Mouse (Mus musculus) hindbrain, embryonic 10.5 days (tissue): ENCODE results near the gene Csnk2a1. TPM values are rescaled to one million over a fixed set of nuclear protein-coding genes. Genes with fewer than 3 reads are reported as not detected.

Experiments
- DNase-seq: peaks from one replicate; pipeline ENCODE4 v3.0.0-alpha.2; 2017; ENCODE audit warnings: low spot score
- H3K27ac ChIP-seq: fragments of 300-500 bp; sonication (generic); 2 replicates; pipeline ENCODE4 v1.5.1; 2016; ENCODE audit warnings: mild to moderate bottlenecking, moderate library complexity
- H3K27me3 ChIP-seq: fragments of 300-500 bp; sonication (generic); 2 replicates; pipeline ENCODE4 v1.6.1; 2016; ENCODE audit warnings: mild to moderate bottlenecking; ENCODE audit not compliant: poor library complexity, insufficient read depth, severe bottlenecking
- H3K36me3 ChIP-seq: fragments of 300-500 bp; sonication (generic); 2 replicates; pipeline ENCODE4 v1.6.1; 2016; ENCODE audit warnings: mild to moderate bottlenecking, moderate library complexity
- H3K4me1 ChIP-seq: fragments of 300-500 bp; sonication (generic); replicated peaks from 2 replicates; pipeline ENCODE4 v1.6.1; 2016; ENCODE audit warnings: mild to moderate bottlenecking
- H3K4me3 ChIP-seq: fragments of 300-500 bp; sonication (generic); 2 replicates; pipeline ENCODE4 v1.5.1; 2016; ENCODE audit warnings: mild to moderate bottlenecking, moderate library complexity
- H3K9me3 ChIP-seq: fragments of 300-500 bp; sonication (generic); 2 replicates; pipeline ENCODE4 v1.6.1; 2016; ENCODE audit warnings: mild to moderate bottlenecking, moderate library complexity
- WGBS: fragments of 180-500 bp; shearing (Covaris S2); methylation state at CpG from one replicate; pipeline ENCODE4 v1.1.7; 2016; 5-methylcytosine and 5-hydroxymethylcytosine counted together
- polyA plus RNA-seq: library from polyadenylated mRNA; unstranded; fragments of >200 nt; fragmentation: Nextera tagmentation; extraction: Ambion mirVana; gene quantifications from 2 replicates; pipeline ENCODE4 v1.2.1, GENCODE M21; 2016

The Csnk2a1 gene
- polyA plus RNA-seq = 83.7 and 91.3 TPM in 2 replicates

- Histone ChIP-seq H3K27me3 (no peaks in the 10 kb centered on the region), H3K4me3 (peak within 1 kb of the TSS; percentile 96), H3K9me3 (no peaks in the 10 kb centered on the region), H3K36me3 (peaks cover 22% of the 10 kb centered on the region), H3K4me1 (peaks cover 26% of the 10 kb centered on the region), H3K27ac (peak within 1 kb of the TSS; percentile 99)
- WGBS = under 1% methylated on average over 58 of the region's 58 CpGs
- peak; percentile 92 for DNase-seq
These were observed at the start of gene Csnk2a1 for GRCm38 (mm10) chr2:152226248-152227050. Csnk2a1 (plus strand) TSS chr2:152226839.

GRCm38 (mm10) chr2:152177162-152177805, 49.4 kb upstream of the Csnk2a1 start:
- no peaks in the 10 kb centered on the region for H3K9me3 ChIP-seq
- peaks cover 24% of the 10 kb centered on the region for H3K27me3 ChIP-seq
- WGBS = 10% methylated on average over 24 of the region's 24 CpGs
- H3K4me1 ChIP-seq = peaks cover 20% of the 10 kb centered on the region
- peak overlapping the region; percentile 66 for H3K27ac ChIP-seq
- peak; percentile 30 for DNase-seq
- H3K4me3 ChIP-seq = peak overlapping the region; percentile 27
- no peaks in the 10 kb centered on the region for H3K36me3 ChIP-seq

GRCm38 (mm10) chr2:152177806-152178170, 48.9 kb upstream of the Csnk2a1 start:
- Histone ChIP-seq H3K9me3 (no peaks in the 10 kb centered on the region), H3K4me3 (no peak overlapping the region), H3K36me3 (no peaks in the 10 kb centered on the region), H3K27me3 (peaks cover 24% of the 10 kb centered on the region), H3K4me1 (peaks cover 20% of the 10 kb centered on the region), H3K27ac (no peak overlapping the region)
- no peak for DNase-seq
- WGBS = 73% methylated on average over 6 of the region's 6 CpGs

- H3K27me3 ChIP-seq = peaks cover 24% of the 10 kb centered on the region
- no peak for DNase-seq
- H3K27ac ChIP-seq = no peak overlapping the region
- H3K36me3 ChIP-seq = no peaks in the 10 kb centered on the region
- H3K9me3 ChIP-seq = no peaks in the 10 kb centered on the region
- H3K4me1 ChIP-seq = peaks cover 20% of the 10 kb centered on the region
- H3K4me3 ChIP-seq = no peak overlapping the region
- WGBS = 89% methylated on average over 3 of the region's 3 CpGs
These were observed 48.3 kb upstream of the Csnk2a1 start for GRCm38 (mm10) chr2:152178345-152178744.

GRCm38 (mm10) chr2:152179301-152179700, 47.3 kb upstream of the Csnk2a1 start:
- 92% methylated on average over 2 of the region's 2 CpGs for WGBS

GRCm38 (mm10) chr2:152180323-152180722, 46.3 kb upstream of the Csnk2a1 start:
- WGBS = 66% methylated on average over 6 of the region's 6 CpGs
- H3K9me3 ChIP-seq = no peaks in the 10 kb centered on the region
- H3K36me3 ChIP-seq = no peaks in the 10 kb centered on the region
- no peak for DNase-seq
- peaks cover 24% of the 10 kb centered on the region for H3K27me3 ChIP-seq
- peaks cover 20% of the 10 kb centered on the region for H3K4me1 ChIP-seq
- H3K27ac ChIP-seq = no peak overlapping the region
- H3K4me3 ChIP-seq = no peak overlapping the region

More at GRCm38 (mm10) chr2:152179301-152179700, 47.3 kb upstream of the Csnk2a1 start:
- no peak for DNase-seq
- H3K27me3 ChIP-seq = peaks cover 24% of the 10 kb centered on the region
- peaks cover 20% of the 10 kb centered on the region for H3K4me1 ChIP-seq
- no peak overlapping the region for H3K27ac ChIP-seq
- H3K4me3 ChIP-seq = no peak overlapping the region
- H3K9me3 ChIP-seq = no peaks in the 10 kb centered on the region
- no peaks in the 10 kb centered on the region for H3K36me3 ChIP-seq

- WGBS = 84% methylated on average over 5 of the region's 5 CpGs
- Histone ChIP-seq H3K36me3 (no peaks in the 10 kb centered on the region), H3K27ac (no peak overlapping the region), H3K27me3 (peaks cover 5% of the 10 kb centered on the region; the same call in 1 of the 2 replicates), H3K4me3 (no peak overlapping the region), H3K4me1 (peaks cover 15% of the 10 kb centered on the region), H3K9me3 (no peaks in the 10 kb centered on the region)
- no peak for DNase-seq
These were observed 39.5 kb upstream of the Csnk2a1 start for GRCm38 (mm10) chr2:152187132-152187531.

GRCm38 (mm10) chr2:152189213-152189612, 37.4 kb upstream of the Csnk2a1 start:
- Histone ChIP-seq H3K4me1 (peaks cover 15% of the 10 kb centered on the region), H3K4me3 (no peak overlapping the region), H3K27me3 (peaks cover 5% of the 10 kb centered on the region; the same call in 1 of the 2 replicates), H3K36me3 (no peaks in the 10 kb centered on the region), H3K27ac (no peak overlapping the region), H3K9me3 (no peaks in the 10 kb centered on the region)
- whole genome bisulfite sequencing = 63% methylated on average over 7 of the region's 7 CpGs
- no peak for DNase-seq

- 50% methylated on average over 9 of the region's 9 CpGs for WGBS
- no peaks in the 10 kb centered on the region for H3K36me3 ChIP-seq
- H3K9me3 ChIP-seq = no peaks in the 10 kb centered on the region
- peaks cover 15% of the 10 kb centered on the region for H3K4me1 ChIP-seq
- peaks cover 5% of the 10 kb centered on the region; the same call in 1 of the 2 replicates for H3K27me3 ChIP-seq
- no peak for DNase-seq
- no peak overlapping the region for H3K27ac ChIP-seq
- H3K4me3 ChIP-seq = no peak overlapping the region
These were observed 37.0 kb upstream of the Csnk2a1 start for GRCm38 (mm10) chr2:152189640-152190039.

GRCm38 (mm10) chr2:152190161-152190560, 36.5 kb upstream of the Csnk2a1 start:
- Histone ChIP-seq H3K27me3 (peaks cover 5% of the 10 kb centered on the region; the same call in 1 of the 2 replicates), H3K27ac (0 out of 2 replicates have a peak overlapping the region, but pooled peaks have one; percentile 12), H3K4me1 (peaks cover 15% of the 10 kb centered on the region), H3K36me3 (no peaks in the 10 kb centered on the region), H3K4me3 (no peak overlapping the region), H3K9me3 (no peaks in the 10 kb centered on the region)
- 72% methylated on average over 7 of the region's 7 CpGs for WGBS
- no peak for DNase-seq

GRCm38 (mm10) chr2:152192591-152193345, 33.9 kb upstream of the Csnk2a1 start:
- Histone ChIP-seq H3K27ac (no peak overlapping the region), H3K4me1 (peaks cover 20% of the 10 kb centered on the region), H3K4me3 (no peak overlapping the region), H3K36me3 (no peaks in the 10 kb centered on the region), H3K9me3 (no peaks in the 10 kb centered on the region), H3K27me3 (peaks cover 8% of the 10 kb centered on the region; the same call in 1 of the 2 replicates)
- 75% methylated on average over 13 of the region's 13 CpGs for WGBS
- no peak for DNase-seq

GRCm38 (mm10) chr2:152193346-152193710, 33.3 kb upstream of the Csnk2a1 start:
- Histone ChIP-seq H3K9me3 (no peaks in the 10 kb centered on the region), H3K27ac (no peak overlapping the region), H3K36me3 (no peaks in the 10 kb centered on the region), H3K27me3 (peaks cover 8% of the 10 kb centered on the region; the same call in 1 of the 2 replicates), H3K4me1 (peaks cover 20% of the 10 kb centered on the region), H3K4me3 (no peak overlapping the region)
- 72% methylated on average over 7 of the region's 7 CpGs for WGBS
- no peak for DNase-seq
